Mouse (Mus musculus): ENCODE data around the gene Thsd4.

DNA sequence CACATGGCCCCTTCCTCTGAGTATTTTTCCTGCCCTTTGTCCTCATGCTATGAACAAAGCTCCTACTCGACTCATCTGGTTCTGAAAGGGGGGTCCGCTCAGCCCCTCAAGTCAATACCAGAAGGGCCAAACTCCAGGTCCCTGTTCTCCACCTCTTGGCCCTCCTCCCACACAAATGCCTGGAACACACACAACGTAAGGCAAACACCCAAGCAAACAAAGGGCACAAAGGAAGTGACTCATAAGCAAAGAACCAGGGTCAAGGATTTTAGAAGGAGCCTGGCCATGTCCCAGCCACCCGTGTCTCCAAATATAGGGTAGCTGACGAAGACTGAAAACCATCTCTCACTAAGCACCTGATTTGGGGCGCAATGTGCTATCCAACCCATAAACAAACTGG, 19.6 kb downstream of the Thsd4 start:
- no peak for TF ChIP-seq CTCF (conservative IDR thresholded peaks at IDR 0.05; ENCODE audit: insufficient read depth, insufficient read length, low read depth, low read length)
- TF ChIP-seq POLR2A (IDR thresholded peaks at IDR 0.05; ENCODE audit: low read depth, low read length) = no peak
